Mouse (Mus musculus): ENCODE results near the gene Asb1. TPM values are rescaled to one million over a fixed set of nuclear protein-coding genes. Genes with fewer than 3 reads are reported as not detected.

The Asb1 gene
- total RNA-seq (2023), result 14.2 to 20.1 TPM (median 17.4 TPM) in 4 replicates

DNA sequence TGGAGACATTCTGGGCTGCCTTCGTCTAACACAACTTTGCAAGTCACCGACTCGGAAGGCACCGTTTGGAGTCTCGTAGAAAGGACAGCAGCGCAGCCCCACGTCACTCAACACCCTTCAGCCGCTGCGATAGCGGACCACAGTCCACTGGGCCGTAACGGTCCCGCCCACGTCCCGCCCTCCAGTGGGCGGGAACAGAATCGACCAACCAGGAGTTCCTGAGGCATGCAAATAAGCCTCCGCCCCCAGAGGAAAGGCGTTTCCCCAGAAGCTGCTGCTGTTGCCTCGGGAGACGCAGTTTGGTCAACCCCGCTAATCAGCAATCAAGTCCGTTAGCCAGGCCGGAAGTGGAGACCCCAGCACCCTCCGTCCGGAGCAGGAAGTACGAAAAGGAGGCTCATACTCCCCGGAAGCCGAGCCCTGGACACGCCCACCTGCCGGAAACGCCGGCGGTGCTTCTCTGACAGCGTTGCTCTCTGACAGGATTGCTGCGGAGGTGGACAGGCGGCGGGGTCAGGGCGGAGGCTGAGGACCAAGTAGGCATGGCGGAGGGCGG lies at the start of gene Asb1:
Gene Asb1, plus strand, starts transcription at position 274 of the 556 bp plus-strand sequence.

DNA sequence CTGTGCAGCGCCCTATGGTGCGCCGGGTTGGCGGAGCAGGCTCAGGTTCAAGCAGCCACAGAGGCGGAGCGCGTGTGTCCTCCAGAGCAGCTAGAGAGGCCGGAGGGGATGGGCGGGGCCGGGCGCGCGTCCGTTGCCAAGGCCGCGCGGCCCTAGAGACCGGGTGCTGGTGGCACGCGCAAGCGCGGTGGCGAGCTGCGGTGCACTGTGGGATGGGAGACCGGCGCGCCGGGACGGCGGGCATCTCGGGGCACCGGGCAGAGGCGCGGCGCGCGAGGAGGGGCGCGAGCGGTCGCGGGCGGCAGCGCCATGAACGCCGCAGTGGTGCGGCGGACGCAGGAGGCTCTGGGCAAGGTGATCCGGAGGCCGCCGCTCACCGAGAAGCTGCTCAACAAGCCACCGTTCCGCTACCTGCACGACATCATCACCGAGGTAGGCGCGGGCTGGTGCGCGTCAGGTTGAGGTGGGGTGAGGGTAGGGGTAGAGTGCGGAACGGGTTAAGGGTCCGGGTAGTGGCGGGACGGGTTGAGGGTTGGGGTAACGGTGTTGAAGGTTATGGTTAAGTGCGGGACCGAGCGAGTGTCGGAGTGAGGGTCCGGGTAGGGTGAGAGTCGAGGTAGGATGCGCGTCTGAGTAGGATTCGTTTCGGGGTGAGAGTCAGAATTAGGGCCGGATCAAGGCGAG lies 45.7 kb upstream of the Asb1 start, which contains the start of gene Traf3ip1:
Gene Traf3ip1, plus strand, starts transcription at position 191 of the 684 bp plus-strand sequence.

Other genes with a start within 250 kb of the Asb1 start
- 27.1 to 34.5 TPM (median 30.7 TPM) in 4 replicates for gene Scly, start 242.2 kb upstream of the Asb1 start, total RNA-seq (2023)
- 0.31 TPM in 1 of 4 replicates, not detected in the others for gene Espnl, start 218.5 kb upstream of the Asb1 start, total RNA-seq (2023)
- gene Klhl30, start 189.5 kb upstream of the Asb1 start, total RNA-seq (2023), result not detected in 4 replicates
- gene Erfe, start 174.1 kb upstream of the Asb1 start, total RNA-seq (2023), result not detected in 4 replicates
- 104 to 112 TPM (median 110 TPM) in 4 replicates for gene Ilkap, start 141.7 kb upstream of the Asb1 start, total RNA-seq (2023)
- gene Hes6, start 126.5 kb upstream of the Asb1 start, total RNA-seq (2023), result 28.7 to 35.4 TPM (median 32.9 TPM) in 4 replicates
- 13.7 to 23.8 TPM (median 19.5 TPM) in 4 replicates for gene Per2, start 81.2 kb upstream of the Asb1 start, total RNA-seq (2023)
- gene Traf3ip1, start 45.9 kb upstream of the Asb1 start, total RNA-seq (2023), result 7.0 to 8.5 TPM (median 8.3 TPM) in 4 replicates